Mouse (Mus musculus): ENCODE data around the gene Ldha. TPM values are rescaled to one million over a fixed set of nuclear protein-coding genes. Genes with fewer than 3 reads are reported as not detected.

The Ldha gene
- total and polyA plus RNA-seq, 3 experiments: 613 to 2,637 (median 1,212) TPM

- Histone ChIP-seq H3K27ac (ENCODE audit: control insufficient read depth, low read depth, low read length) (no peak overlapping the region), H3K27me3 (ENCODE audit: control insufficient read depth in 1 of 2, insufficient read depth in 2 of 2, low read length in 2 of 2) (no peaks in the 10 kb centered on the region), H3K4me3 (ENCODE audit: control insufficient read depth in 1 of 2, insufficient read depth in 1 of 2, low read depth in 2 of 2, low read length in 2 of 2) (no peak overlapping the region), H3K79me2 (ENCODE audit: control insufficient read depth, insufficient read depth, low read length, poor library complexity) (peaks cover 19% of the 10 kb centered on the region), H3K9ac (ENCODE audit: control insufficient read depth, low read depth, low read length, poor library complexity, severe bottlenecking) (no peak overlapping the region), H3K4me1 (ENCODE audit: control insufficient read depth in 1 of 2, insufficient read depth in 2 of 2, low read length in 2 of 2) (peaks cover 13 to 22% of the 10 kb centered on the region in 2 experiments), H3K36me3 (ENCODE audit: control insufficient read depth in 1 of 2, insufficient read depth in 2 of 2, low read length in 2 of 2) (peaks cover 2 to 16% of the 10 kb centered on the region in 2 experiments; a peak in 2 of 4 replicates), H3K9me3 (replicated peaks; ENCODE audit: insufficient read depth, low read length) (no peaks in the 10 kb centered on the region)
- TF ChIP-seq GATA1 (IDR thresholded peaks at IDR 0.05; ENCODE audit: low read depth, low read length) (no peak), POLR2A (IDR thresholded peaks at IDR 0.05; ENCODE audit: control insufficient read depth in 1 of 2, insufficient read depth in 1 of 2, low read depth in 1 of 2, low read length in 2 of 2, poor library complexity in 1 of 2) (no peak), CHD1 (IDR thresholded peaks at IDR 0.05; ENCODE audit: low read depth, low read length) (no peak), MXI1 (IDR thresholded peaks at IDR 0.05; ENCODE audit: low read depth, low read length) (no peak), ZKSCAN1 (IDR thresholded peaks at IDR 0.05; ENCODE audit: low read depth, low read length) (no peak), CHD2 (IDR thresholded peaks at IDR 0.05; ENCODE audit: low read length) (no peak), NRF1 (IDR thresholded peaks at IDR 0.05; ENCODE audit: insufficient read depth, low read depth, low read length, poor library complexity, severe bottlenecking) (no peak), POLR2AphosphoS2 (IDR thresholded peaks at IDR 0.05; ENCODE audit: low read length) (no peak)
- DNase-seq (ENCODE audit: low read depth, low spot score): no peak
Observed at GRCm38 (mm10) chr7:46842278-46842677, 1.0 kb downstream of the Ldha start.

GRCm38 (mm10) chr7:46843576-46843975, 2.3 kb downstream of the Ldha start:
- DNase-seq (ENCODE audit: low read depth, low spot score): no peak
- Histone ChIP-seq H3K9ac (ENCODE audit: control insufficient read depth, low read depth, low read length, poor library complexity, severe bottlenecking) (no peak overlapping the region), H3K79me2 (ENCODE audit: control insufficient read depth, insufficient read depth, low read length, poor library complexity) (peaks cover 29% of the 10 kb centered on the region), H3K4me1 (ENCODE audit: control insufficient read depth in 1 of 2, insufficient read depth in 2 of 2, low read length in 2 of 2) (peaks cover 13 to 25% of the 10 kb centered on the region in 2 experiments), H3K27me3 (ENCODE audit: control insufficient read depth in 1 of 2, insufficient read depth in 2 of 2, low read length in 2 of 2) (no peaks in the 10 kb centered on the region), H3K27ac (ENCODE audit: control insufficient read depth, low read depth, low read length) (no peak overlapping the region), H3K4me3 (ENCODE audit: control insufficient read depth in 1 of 2, insufficient read depth in 1 of 2, low read depth in 2 of 2, low read length in 2 of 2) (no peak overlapping the region), H3K9me3 (replicated peaks; ENCODE audit: insufficient read depth, low read length) (no peaks in the 10 kb centered on the region), H3K36me3 (ENCODE audit: control insufficient read depth in 1 of 2, insufficient read depth in 2 of 2, low read length in 2 of 2) (peaks cover 13 to 27% of the 10 kb centered on the region in 2 experiments)
- no peak for TF ChIP-seq MYB (IDR thresholded peaks at IDR 0.05; ENCODE audit: low read depth, low read length)
- TF ChIP-seq E2F4 (IDR thresholded peaks at IDR 0.05; ENCODE audit: borderline replicate concordance, low read depth, low read length): no peak
- no peak for TF ChIP-seq POLR2AphosphoS5 (IDR thresholded peaks at IDR 0.05; ENCODE audit: borderline replicate concordance, low read depth, low read length)
- TF ChIP-seq ZKSCAN1 (IDR thresholded peaks at IDR 0.05; ENCODE audit: low read depth, low read length): no peak
- TF ChIP-seq RCOR1 (IDR thresholded peaks at IDR 0.05; ENCODE audit: low read depth, low read length): no peak
- TF ChIP-seq MEF2A (IDR thresholded peaks at IDR 0.05; ENCODE audit: extremely low read depth, insufficient replicate concordance, low read depth, low read length, poor library complexity, severe bottlenecking): no peak
- no peak for TF ChIP-seq MAX (IDR thresholded peaks at IDR 0.05; ENCODE audit: low read length)
- TF ChIP-seq ZNF384 (IDR thresholded peaks at IDR 0.05; ENCODE audit: low read depth, low read length): no peak

Data from MEL (cell line).